Mouse (Mus musculus) granulocyte monocyte progenitor cell, adult 5-6 weeks (primary cell): Measurements from ENCODE around the gene Fam25c. TPM values are rescaled to one million over a fixed set of nuclear protein-coding genes. Genes with fewer than 3 reads are reported as not detected.

Experiments
- ATAC-seq: replicated peaks from 2 replicates; pipeline ENCODE4 v1.8.0; 2016; ENCODE audit warnings: mild to moderate bottlenecking, moderate TSS enrichment, inconsistent platforms; ENCODE audit not compliant: poor library complexity, severe bottlenecking
- total RNA-seq, 2 experiments: library from RNA; stranded (forward) in 1 of 2; stranded (reverse) in 1 of 2; fragments of 200-712, 200-1000 nt in 1 of 2; fragments of >200 nt in 1 of 2; fragmentation: Nextera tagmentation in 1 of 2; gene quantifications; 2 replicates each; pipeline ENCODE4 v1.2.3; 2014 to 2017

The Fam25c gene
- total RNA-seq (2014; fragmentation: Nextera tagmentation) (not detected in 2 replicates), total RNA-seq (2017) (not detected in 2 replicates)

- ATAC-seq: no peak
Measured at GRCm38 (mm10) chr14:34355301-34355700, at the start of gene Fam25c. TSS of gene Fam25c (minus strand) at chr14:34355433.

DNA sequence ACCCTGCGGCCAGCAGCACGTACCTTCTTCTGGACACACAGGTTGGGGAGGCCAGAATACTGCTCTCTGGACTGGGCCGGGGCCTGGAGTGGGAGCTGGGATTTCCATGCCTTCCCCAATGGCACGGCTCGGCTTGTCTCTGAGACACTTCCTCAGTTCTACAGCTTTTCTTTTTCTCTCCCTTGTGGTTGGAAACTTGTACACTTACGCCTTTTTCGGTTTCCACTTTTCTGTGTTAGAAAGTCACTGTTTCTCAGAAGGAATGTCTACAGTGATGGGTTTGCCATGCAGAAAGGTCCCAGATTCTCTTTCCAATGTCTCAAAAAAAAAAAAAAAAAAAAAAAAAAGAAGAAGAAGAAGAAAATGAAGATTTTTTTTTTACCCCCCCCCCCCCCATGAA lies 48.2 kb upstream of the Fam25c start:
- no peak for ATAC-seq

DNA sequence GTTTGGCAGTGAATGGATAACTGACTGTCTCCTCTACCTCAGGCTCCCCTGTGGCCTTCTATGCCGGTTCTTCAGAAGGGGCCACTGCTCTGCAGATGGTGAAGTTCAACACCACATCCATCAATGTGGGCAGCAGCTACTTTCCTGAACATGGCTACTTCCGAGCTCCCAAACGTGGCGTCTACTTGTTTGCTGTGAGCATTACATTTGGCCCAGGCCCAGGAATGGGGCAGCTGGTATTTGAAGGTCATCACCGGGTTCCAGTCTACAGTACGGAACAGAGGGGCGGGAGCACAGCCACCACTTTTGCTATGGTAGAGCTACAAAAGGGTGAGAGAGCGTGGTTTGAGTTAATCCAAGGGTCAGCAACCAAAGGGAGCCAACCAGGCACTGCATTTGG lies 47.6 kb upstream of the Fam25c start:
- ATAC-seq: no peak

GRCm38 (mm10) chr14:34401135-34401534 lies 45.9 kb upstream of the Fam25c start:
- ATAC-seq: peak; percentile 99

DNA sequence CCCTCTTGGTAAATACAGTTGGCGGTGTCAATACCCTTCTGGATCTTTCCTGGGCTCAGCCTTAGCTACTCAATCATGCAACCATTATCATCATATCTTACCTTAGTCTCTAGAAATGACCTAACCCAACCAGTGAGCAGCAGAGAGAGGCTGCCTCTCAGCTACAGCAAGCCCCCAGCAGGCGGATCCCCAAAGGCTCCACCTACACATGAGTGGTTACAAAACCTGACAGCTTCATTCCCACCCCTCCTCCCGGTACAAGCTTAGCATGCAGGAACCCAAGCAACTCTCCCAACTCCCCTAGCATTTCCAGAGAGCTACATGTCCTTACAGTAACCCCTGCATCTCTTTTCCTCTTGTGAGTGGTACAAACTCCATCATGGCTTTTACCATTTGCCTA lies 44.8 kb upstream of the Fam25c start:
- ATAC-seq: no peak

DNA sequence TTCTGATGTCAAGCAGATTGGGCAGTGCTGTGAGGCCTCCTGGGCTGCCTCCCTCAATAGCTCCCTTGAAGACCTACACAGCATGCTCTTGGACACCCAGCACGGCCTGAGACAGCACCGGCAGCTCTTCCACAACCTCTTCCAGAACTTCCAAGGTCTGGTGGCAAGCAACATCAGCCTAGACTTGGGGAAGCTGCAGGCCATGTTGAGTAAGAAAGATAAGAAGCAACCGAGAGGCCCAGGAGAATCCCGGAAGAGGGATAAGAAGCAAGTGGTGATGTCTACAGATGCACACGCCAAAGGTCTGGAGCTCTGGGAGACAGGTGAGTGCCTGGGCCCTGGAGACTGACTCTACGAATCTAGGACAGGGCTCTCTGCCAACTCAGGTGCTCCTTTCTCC lies 44.1 kb upstream of the Fam25c start:
- ATAC-seq: no peak

DNA sequence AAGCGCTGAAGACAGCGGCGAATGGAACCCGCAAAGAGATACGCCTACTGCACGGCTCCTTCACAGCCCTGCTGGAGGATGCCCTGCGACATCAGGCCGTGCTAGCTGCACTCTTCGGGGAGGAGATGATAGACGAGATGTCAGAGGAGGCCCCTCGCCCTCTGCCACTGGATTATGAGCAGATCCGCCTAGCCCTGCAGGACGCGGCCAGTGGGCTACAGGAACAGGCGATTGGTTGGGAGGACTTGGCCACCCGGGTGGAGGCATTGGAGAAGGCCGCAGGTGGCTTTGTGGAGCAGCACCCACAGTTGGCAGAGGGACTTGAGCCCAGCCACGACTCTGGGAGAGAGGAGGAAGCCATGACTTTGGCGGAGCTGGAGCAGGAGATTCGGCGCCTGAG lies 43.7 kb upstream of the Fam25c start:
- ATAC-seq: no peak

DNA sequence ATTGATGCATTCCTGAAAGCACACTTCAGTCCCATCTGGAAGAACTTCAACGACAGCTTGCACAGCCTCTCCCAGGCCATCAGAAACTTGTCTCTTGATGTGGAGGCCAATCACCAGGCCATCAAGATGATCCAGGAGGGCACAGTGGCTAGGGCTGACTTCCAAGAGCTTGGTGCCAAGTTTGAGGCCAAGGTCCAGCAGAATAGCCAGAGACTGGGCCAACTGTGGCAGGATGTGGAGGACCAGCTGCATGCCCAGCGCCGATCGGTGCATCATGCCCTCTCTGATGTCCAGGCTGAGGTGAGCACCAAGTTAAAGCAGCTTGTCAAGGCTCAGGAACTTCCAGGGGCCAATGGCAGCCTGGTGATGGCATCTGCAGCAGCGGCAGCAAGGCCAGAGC lies 42.6 kb upstream of the Fam25c start:
- ATAC-seq: no peak

DNA sequence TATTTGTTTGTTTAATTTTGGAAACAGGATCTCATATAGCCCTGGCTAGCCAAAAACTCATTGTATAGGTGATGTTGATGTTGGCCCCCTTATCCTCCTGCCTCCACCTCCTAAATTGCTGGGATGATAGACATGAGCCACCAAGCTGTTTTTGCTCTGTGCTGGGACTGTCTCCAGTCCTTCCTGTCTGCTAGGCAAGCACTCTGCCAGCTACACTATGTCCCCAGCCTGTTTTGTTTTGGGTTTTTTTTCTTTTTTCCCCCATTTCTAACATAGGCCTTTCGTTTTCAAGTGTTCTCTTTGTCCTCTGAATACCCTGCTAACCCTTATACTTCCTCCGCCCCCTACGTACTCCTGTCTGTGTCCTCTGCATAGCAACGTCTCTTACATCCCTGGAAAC lies 38.1 kb upstream of the Fam25c start:
- ATAC-seq: no peak

DNA sequence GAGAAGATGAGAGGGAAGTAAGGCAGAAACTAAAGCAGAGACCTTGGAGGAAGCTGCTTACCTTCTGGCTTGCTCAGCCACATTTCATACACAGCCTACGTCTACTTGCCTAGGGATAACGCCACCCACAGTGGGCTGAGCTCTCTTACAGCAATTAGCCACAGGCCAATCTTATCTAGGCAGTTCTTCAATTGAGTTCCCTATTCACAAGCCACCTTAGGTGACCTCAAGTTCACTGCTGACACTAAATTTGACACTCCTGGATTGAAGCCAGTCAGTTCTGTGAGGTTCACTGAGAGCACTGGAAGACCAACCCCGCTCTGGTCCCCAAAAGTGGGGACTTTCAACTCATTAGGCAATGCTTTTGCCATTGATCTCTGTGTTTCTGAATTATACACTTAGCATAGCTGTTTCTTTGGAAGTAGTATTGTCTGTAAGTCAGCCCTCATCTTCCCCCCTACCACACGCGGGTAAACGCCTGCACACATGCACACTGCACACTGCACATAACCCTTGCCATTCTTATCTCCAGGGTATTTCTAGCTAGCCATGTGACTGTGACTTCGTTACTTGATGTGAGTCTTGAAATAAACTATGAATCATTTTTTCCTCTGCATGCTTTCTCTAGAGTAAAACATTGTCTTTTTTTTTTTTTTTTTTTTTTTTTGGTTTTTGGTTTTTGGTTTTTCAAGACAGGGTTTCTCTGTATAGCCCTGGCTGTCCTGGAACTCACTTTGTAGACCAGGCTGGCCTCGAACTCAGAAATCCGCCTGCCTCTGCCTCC lies 27.9 kb upstream of the Fam25c start:
- no peak for ATAC-seq

DNA sequence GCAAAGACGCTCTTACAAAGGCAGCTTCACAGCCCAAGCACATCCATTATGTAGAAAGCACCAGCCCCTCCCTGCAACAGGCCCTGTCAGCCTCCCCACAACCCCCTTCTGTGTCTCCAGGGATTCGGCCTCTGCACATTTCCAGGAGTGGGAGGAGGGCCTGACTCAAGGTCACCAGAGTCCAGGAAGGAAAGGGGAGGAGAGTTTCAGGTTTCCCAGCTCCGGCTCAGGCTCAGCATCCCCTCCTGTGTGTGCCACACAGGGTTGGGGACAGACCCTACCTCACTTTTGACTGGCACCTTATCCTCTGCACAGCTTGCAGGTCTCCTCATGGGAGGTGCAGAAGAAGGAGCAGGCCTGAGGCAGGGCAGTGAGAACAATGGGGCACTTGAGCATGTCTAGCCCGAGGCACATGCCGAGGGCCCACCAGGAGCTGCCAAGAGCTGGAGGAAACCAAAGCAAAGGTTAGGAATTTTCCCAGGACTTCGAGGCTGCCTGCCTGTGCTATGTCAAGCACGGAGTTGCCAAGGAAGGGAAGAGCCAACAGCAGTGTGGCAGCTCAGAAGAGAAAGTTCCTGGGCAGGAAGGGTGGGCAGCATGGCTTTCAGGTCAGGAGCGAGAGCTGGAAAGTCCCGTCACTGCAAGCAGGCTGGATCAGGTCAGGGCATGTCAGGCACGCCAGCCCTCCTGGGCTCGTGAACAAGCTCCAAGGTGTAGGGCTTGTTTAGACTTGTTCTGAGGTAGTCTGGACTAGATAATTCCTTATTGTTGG lies 23.5 kb upstream of the Fam25c start:
- ATAC-seq: no peak

GRCm38 (mm10) chr14:34377121-34377520 lies 21.9 kb upstream of the Fam25c start:
- ATAC-seq: no peak

DNA sequence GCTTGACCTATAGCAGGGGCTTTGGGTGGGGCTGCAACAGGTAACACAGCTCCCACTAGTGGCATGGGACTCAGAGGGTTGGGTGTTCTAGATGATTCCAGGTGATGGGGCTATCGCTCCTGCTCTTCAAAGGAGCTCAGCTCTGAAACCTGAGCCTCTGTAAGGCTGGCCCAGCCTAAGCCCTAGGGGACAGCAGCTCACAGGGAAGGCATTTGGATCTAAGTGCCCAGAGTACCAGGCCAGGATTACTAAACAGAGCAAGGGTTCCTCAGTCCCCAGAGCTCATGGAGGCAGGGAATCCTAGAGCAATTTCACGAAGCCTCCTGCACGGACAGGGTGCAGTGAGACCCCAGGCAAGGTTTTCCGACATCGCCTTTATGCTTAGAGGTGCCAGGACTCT lies 20.7 kb upstream of the Fam25c start:
- no peak for ATAC-seq

GRCm38 (mm10) chr14:34375415-34375904 lies 20.2 kb upstream of the Fam25c start, which contains the start of gene Mmrn2:
TSS of gene Mmrn2 (plus strand) at chr14:34375465.
- no peak for ATAC-seq

GRCm38 (mm10) chr14:34374577-34374976 lies 19.3 kb upstream of the Fam25c start, which contains the start of gene Sncg:
TSS of gene Sncg (minus strand) at chr14:34374789.
- no peak for ATAC-seq

GRCm38 (mm10) chr14:34373581-34373980 lies 18.3 kb upstream of the Fam25c start:
- no peak for ATAC-seq

DNA sequence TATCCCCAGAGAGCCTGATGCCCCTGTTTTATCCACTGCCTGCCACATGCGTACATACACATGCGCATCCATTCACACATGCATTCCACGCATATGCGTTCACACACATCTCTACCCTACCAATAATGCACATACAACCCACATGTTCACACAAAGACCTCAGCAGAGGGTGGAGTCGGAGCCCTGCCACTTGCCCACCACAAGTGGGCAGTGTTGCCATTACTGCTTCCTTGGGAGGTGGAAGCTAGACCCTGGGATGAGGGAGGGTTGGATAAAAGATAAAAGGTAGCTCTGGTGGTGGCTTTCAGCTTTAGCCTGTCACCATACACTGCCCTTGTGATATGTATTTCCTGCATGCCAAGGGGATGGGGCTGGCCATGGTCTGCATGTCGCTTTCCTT lies 17.4 kb upstream of the Fam25c start:
- ATAC-seq: no peak; the same call in 1 of the 2 replicates

- 0 out of 2 replicates have a peak, but pooled peaks have one; percentile 8 for ATAC-seq
Measured at GRCm38 (mm10) chr14:34371763-34372162, 16.5 kb upstream of the Fam25c start.

GRCm38 (mm10) chr14:34370921-34371320 lies 15.7 kb upstream of the Fam25c start:
- no peak for ATAC-seq

GRCm38 (mm10) chr14:34370203-34370602 lies 15.0 kb upstream of the Fam25c start:
- no peak for ATAC-seq

- ATAC-seq: no peak
Measured at GRCm38 (mm10) chr14:34365147-34365507, 9.9 kb upstream of the Fam25c start.
